Mouse (Mus musculus): ENCODE data around the gene Dok1. TPM values are rescaled to one million over a fixed set of nuclear protein-coding genes. Genes with fewer than 3 reads are reported as not detected.

Dok1 gene
- polyA plus RNA-seq (2015; fragmentation: Nextera tagmentation; extraction: Ambion mirVana): 11.9 and 14.3 TPM in 2 replicates

DNA sequence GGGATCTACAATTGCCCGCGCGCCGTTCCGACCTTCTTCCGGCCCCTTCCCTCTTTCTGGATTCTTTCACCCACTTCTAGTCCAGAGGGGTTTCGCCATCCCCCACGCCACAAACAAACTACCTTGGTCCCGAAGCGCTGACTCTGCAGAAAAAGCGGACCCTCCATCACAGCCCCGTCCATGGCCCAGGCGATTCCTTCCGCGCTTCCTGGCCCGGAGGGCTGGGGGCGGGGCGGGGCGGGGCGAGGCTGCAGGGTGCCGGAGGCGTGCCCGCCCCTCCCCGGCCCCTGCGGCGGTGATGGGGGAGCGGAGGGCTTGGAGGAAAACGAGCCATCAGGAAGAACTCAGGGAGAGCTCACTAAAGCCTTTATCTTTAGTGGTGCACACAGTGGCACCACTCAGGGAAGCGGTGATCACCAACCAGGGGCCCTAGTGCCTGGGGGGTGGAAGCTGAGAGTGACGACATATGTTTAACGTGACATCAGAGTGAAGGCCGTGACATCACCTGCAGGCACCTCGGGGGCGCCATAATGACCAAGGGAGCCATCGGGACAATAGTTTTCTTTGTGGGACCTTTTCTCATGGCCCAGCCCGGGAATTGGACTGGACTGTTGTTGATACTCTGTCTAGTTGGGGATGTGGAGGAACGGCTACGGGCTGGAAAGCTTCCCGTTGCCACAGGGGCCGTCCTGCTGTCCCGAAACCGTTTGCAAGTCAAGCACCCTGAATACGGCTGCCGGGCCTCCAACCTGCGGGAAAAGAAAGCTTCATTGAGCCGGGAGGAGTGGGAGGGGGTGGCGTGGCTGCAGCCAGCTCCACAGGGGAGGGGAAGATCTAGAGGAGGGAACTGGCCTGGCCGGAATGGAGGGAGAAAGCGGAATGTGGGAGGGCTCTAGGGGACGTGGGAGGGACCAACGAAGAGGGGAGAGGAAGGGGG, at the start of gene Dok1, which contains the start of gene Loxl3:
Dok1 (minus strand) TSS at position 223 of the 937 bp plus-strand sequence.
Loxl3 (plus strand) TSS at position 925 of the 937 bp plus-strand sequence.
- WGBS: under 1% methylated on average over 51 of the region's 51 CpGs
- no peaks in the 10 kb centered on the region for H3K36me3 ChIP-seq
- peak within 1 kb of the TSS; percentile 45 for H3K9ac ChIP-seq
- peaks cover 7% of the 10 kb centered on the region; the same call in 1 of the 2 replicates for H3K27me3 ChIP-seq (replicated peaks)
- peak within 1 kb of the TSS; percentile 58 for H3K4me3 ChIP-seq (replicated peaks)
- H3K4me1 ChIP-seq: peaks cover 27% of the 10 kb centered on the region
- peak within 1 kb of the TSS; percentile 71 for H3K4me2 ChIP-seq
- no peaks in the 10 kb centered on the region for H3K9me3 ChIP-seq
- H3K27ac ChIP-seq: peak within 1 kb of the TSS; percentile 87
- peak; percentile 87 for ATAC-seq (ENCODE audit: insufficient read depth, low FRiP score, low read depth)

DNA sequence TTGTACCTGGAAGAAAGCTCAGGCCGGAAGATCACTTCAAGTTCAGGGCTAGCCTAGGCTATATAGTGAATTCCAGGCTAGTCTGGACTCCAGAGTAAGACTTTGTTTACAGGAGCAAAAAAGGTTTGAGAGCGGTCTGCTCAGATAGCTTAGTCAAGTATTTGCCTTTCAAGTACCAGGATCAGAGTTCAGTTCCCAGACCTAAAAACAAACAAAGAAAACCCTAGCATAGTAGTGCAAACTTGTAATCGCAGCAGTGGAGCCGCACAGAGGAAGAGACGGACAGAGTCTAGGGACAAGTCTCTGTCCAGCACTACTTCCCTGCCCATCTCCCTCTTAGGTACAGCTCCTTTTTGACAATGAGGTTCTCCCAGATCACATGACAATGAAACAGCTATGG, 46.9 kb upstream of the Dok1 start:
- H3K27ac ChIP-seq: no peak overlapping the region
- no peak overlapping the region for H3K4me2 ChIP-seq
- no peak overlapping the region for H3K4me3 ChIP-seq (replicated peaks)
- H3K27me3 ChIP-seq (replicated peaks): peaks cover 46% of the 10 kb centered on the region
- WGBS: 92% methylated on average over 5 of the region's 5 CpGs
- no peaks in the 10 kb centered on the region for H3K9me3 ChIP-seq
- H3K36me3 ChIP-seq: no peaks in the 10 kb centered on the region
- H3K4me1 ChIP-seq: peaks cover 8% of the 10 kb centered on the region; the same call in 1 of the 2 replicates
- no peak for ATAC-seq (ENCODE audit: insufficient read depth, low FRiP score, low read depth)
- H3K9ac ChIP-seq: no peak overlapping the region

DNA sequence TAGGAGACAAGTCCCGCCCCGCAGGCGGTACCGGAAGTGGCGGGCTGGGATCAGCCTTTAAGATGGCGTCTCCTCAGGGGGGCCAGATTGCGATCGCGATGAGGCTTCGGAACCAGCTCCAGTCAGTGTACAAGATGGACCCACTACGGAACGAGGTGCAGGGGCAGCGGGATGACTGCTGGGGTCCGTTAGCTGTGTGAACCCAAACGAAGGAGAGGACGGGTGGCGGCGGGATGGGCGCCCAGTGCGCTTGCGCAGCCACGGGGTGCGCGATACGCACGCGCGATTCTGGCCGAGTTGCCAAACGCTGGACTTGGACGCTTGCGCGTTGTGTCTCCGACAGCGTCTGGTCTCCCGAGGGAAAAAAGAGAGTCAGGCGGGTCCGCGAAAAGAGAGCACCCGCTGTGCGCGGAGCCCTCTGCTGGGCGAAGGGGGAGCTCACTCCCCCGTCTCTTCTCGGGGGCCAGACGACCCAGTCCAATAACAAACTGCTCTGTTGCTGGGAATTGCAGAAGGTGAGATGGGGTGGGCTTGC, 45.1 kb upstream of the Dok1 start:
- H3K36me3 ChIP-seq: no peaks in the 10 kb centered on the region
- ATAC-seq (ENCODE audit: insufficient read depth, low FRiP score, low read depth): peak; percentile 92
- H3K9ac ChIP-seq: peak overlapping the region; percentile 53
- WGBS: under 1% methylated on average over 46 of the region's 46 CpGs
- H3K4me1 ChIP-seq: peaks cover 8% of the 10 kb centered on the region; the same call in 1 of the 2 replicates
- H3K4me2 ChIP-seq: peak overlapping the region; percentile 98
- no peaks in the 10 kb centered on the region for H3K9me3 ChIP-seq
- H3K4me3 ChIP-seq (replicated peaks): peak overlapping the region; percentile 66
- peaks cover 43% of the 10 kb centered on the region for H3K27me3 ChIP-seq (replicated peaks)
- H3K27ac ChIP-seq: peak overlapping the region; percentile 87

GRCm38 (mm10) chr6:83077630-83078323, 44.5 kb upstream of the Dok1 start, which contains the start of gene Pcgf1:
Gene Pcgf1 (plus strand): TSS chr6:83077869.
- Histone ChIP-seq H3K4me3 (replicated peaks) (peak within 1 kb of the TSS; percentile 66), H3K36me3 (no peaks in the 10 kb centered on the region), H3K27me3 (replicated peaks) (peaks cover 41% of the 10 kb centered on the region), H3K4me2 (peak within 1 kb of the TSS; percentile 98), H3K9ac (peak within 1 kb of the TSS; percentile 68), H3K4me1 (peaks cover 8% of the 10 kb centered on the region; the same call in 1 of the 2 replicates), H3K27ac (peak within 1 kb of the TSS; percentile 87), H3K9me3 (no peaks in the 10 kb centered on the region)
- ATAC-seq (ENCODE audit: insufficient read depth, low FRiP score, low read depth): peak; percentile 42
- WGBS: under 1% methylated on average over 54 of the region's 54 CpGs

DNA sequence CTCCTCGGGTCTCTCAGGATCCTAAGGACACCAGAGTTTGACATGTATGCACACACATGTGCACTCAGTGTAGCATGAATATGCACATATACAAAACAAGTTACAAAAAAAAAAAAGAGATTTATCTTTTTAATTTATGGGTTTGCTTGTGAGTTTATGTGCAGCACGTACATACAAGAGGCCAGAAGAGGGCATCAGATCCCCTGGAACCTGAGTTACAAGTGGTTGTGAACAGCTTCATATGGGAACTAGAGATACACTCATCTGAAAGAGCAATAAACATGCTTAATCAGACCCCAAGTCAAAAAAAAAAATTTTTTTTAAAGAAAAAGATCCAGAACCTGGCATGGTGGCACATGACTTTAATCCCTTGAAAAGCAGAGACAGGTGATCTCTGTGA, 41.7 kb upstream of the Dok1 start:
- peaks cover 19% of the 10 kb centered on the region for H3K4me1 ChIP-seq
- WGBS: 12% methylated on average over 2 of the region's 2 CpGs
- H3K27me3 ChIP-seq (replicated peaks): peaks cover 63% of the 10 kb centered on the region
- H3K9ac ChIP-seq: no peak overlapping the region
- no peak overlapping the region for H3K4me2 ChIP-seq
- H3K9me3 ChIP-seq: no peaks in the 10 kb centered on the region
- no peak overlapping the region for H3K27ac ChIP-seq
- H3K4me3 ChIP-seq (replicated peaks): no peak overlapping the region
- H3K36me3 ChIP-seq: no peaks in the 10 kb centered on the region
- ATAC-seq (ENCODE audit: insufficient read depth, low FRiP score, low read depth): no peak

GRCm38 (mm10) chr6:83071220-83071619, 37.9 kb upstream of the Dok1 start:
- ATAC-seq (ENCODE audit: insufficient read depth, low FRiP score, low read depth): no peak
- Histone ChIP-seq H3K27ac (no peak overlapping the region), H3K4me1 (peaks cover 28% of the 10 kb centered on the region), H3K4me2 (peak overlapping the region; percentile 16; the same call in 1 of the 2 replicates), H3K36me3 (no peaks in the 10 kb centered on the region), H3K4me3 (replicated peaks) (peak overlapping the region; percentile 28), H3K9me3 (no peaks in the 10 kb centered on the region), H3K27me3 (replicated peaks) (peaks cover 91% of the 10 kb centered on the region), H3K9ac (no peak overlapping the region)
- 2% methylated on average over 24 of the region's 24 CpGs for WGBS

- H3K4me2 ChIP-seq: peak overlapping the region; percentile 37
- peak overlapping the region; percentile 28 for H3K4me3 ChIP-seq (replicated peaks)
- H3K9me3 ChIP-seq: no peaks in the 10 kb centered on the region
- H3K27me3 ChIP-seq (replicated peaks): peaks cover 93% of the 10 kb centered on the region
- no peak overlapping the region for H3K9ac ChIP-seq
- no peak overlapping the region for H3K27ac ChIP-seq
- ATAC-seq (ENCODE audit: insufficient read depth, low FRiP score, low read depth): no peak
- peaks cover 28% of the 10 kb centered on the region for H3K4me1 ChIP-seq
- WGBS: under 1% methylated on average over 52 of the region's 58 CpGs
- no peaks in the 10 kb centered on the region for H3K36me3 ChIP-seq
Measured at GRCm38 (mm10) chr6:83070311-83071219, 37.3 kb upstream of the Dok1 start.

DNA sequence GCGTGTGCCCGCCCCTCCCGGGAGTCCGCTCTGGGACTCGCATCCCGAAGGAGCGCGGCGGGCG, 36.8 kb upstream of the Dok1 start, which contains the start of gene Tlx2:
Tlx2 (minus strand) TSS at position 47 of the 64 bp plus-strand sequence.
- H3K4me3 ChIP-seq (replicated peaks): peak within 1 kb of the TSS; percentile 28
- no peaks in the 10 kb centered on the region for H3K9me3 ChIP-seq
- H3K4me1 ChIP-seq: peaks cover 28% of the 10 kb centered on the region
- H3K27me3 ChIP-seq (replicated peaks): peaks cover 92% of the 10 kb centered on the region
- peak within 1 kb of the TSS; percentile 56 for H3K4me2 ChIP-seq
- H3K9ac ChIP-seq: no peak within 1 kb of the TSS
- no peaks in the 10 kb centered on the region for H3K36me3 ChIP-seq
- ATAC-seq (ENCODE audit: insufficient read depth, low FRiP score, low read depth): no peak
- WGBS: under 1% methylated on average over 10 of the region's 10 CpGs
- H3K27ac ChIP-seq: no peak within 1 kb of the TSS

GRCm38 (mm10) chr6:83069488-83070246, 36.4 kb upstream of the Dok1 start:
- ATAC-seq (ENCODE audit: insufficient read depth, low FRiP score, low read depth): no peak
- peak overlapping the region; percentile 56 for H3K4me2 ChIP-seq
- H3K9ac ChIP-seq: no peak overlapping the region
- peak overlapping the region; percentile 28 for H3K4me3 ChIP-seq (replicated peaks)
- H3K27me3 ChIP-seq (replicated peaks): peaks cover 93% of the 10 kb centered on the region
- no peaks in the 10 kb centered on the region for H3K36me3 ChIP-seq
- WGBS: 2% methylated on average over 69 of the region's 69 CpGs
- H3K27ac ChIP-seq: no peak overlapping the region
- H3K9me3 ChIP-seq: no peaks in the 10 kb centered on the region
- H3K4me1 ChIP-seq: peaks cover 28% of the 10 kb centered on the region

DNA sequence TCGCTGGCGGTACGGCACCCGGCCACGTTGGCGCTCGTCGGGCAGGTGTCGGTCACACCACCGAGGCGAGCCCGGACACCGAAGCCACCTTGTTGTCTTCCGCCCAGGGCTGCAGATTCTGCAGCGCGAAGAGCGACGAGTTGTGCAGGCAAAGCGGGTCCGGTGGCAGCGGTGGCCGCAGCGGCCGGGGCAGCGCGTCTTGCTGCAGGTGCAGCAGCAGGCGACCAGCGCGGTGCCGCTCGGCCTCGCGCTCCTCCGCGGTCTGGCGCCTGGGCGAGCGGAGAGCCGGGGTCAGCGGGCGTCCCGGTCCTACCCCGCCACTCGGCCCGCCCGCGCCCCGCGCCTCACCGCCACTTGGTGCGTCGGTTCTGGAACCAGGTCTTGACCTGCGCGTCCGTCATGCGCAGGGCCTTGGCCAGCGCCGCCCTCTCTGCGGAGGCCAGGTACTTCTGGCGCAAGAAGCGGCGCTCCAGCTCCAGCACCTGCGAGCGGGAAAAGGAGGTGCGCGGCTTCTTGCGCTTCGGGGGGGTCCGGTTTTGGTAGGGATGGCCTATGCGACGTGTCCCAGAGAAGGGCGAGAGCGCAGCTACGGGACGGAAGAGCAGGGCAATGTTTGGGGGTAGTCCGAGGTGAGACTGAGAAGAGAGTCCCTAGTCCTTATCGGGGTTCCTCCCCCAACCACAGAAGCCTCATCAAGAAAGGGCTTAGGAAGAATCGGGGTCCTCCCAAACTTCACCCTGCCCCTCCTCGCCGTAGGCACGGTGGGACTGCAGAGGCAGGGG, 35.6 kb upstream of the Dok1 start:
- Histone ChIP-seq H3K27me3 (replicated peaks) (peaks cover 94% of the 10 kb centered on the region), H3K4me1 (peaks cover 28% of the 10 kb centered on the region)
- no peak for ATAC-seq (ENCODE audit: insufficient read depth, low FRiP score, low read depth)

More for the DNA sequence above, 35.6 kb upstream of the Dok1 start:
- no peak overlapping the region for H3K9ac ChIP-seq
- H3K27ac ChIP-seq: no peak overlapping the region
- H3K36me3 ChIP-seq: no peaks in the 10 kb centered on the region
- 1% methylated on average over 80 of the region's 81 CpGs for WGBS
- H3K4me2 ChIP-seq: peak overlapping the region; percentile 56
- H3K4me3 ChIP-seq (replicated peaks): peak overlapping the region; percentile 28
- H3K9me3 ChIP-seq: no peaks in the 10 kb centered on the region

Measured in stomach, embryonic 15.5 days (tissue).